Mouse (Mus musculus): ENCODE results near the gene B4galt3.

- TF ChIP-seq CTCF (IDR thresholded peaks at IDR 0.05; ENCODE audit: low read depth) (no peak), EP300 (optimal IDR thresholded peaks at IDR 0.05) (no peak)
Observed at GRCm38 (mm10) chr1:171249913-171250600, 20.1 kb upstream of the B4galt3 start, which contains the start of gene Adamts4.

Data from stomach, postnatal 0 days (tissue).